Mouse (Mus musculus) limb, embryonic 14.5 days (tissue): ENCODE data around the gene Zswim3. TPM values are rescaled to one million over a fixed set of nuclear protein-coding genes. Genes with fewer than 3 reads are reported as not detected.
A peak's percentile ranks its signal among the peaks of the same experiment; 100 is the strongest.

Experiments used
- ATAC-seq: fragments of 200-750 bp; cut with Nextera tagmentation; 2 replicates; pipeline ENCODE4 v1.8.0; 2017; ENCODE audit warnings: low read depth, moderate number of reproducible peaks, moderate TSS enrichment; ENCODE audit not compliant: low FRiP score
- DNase-seq: peaks from one replicate; pipeline ENCODE4 v3.0.0-alpha.2; 2015; ENCODE audit warnings: low spot score
- H3K27ac ChIP-seq: fragments of 300-500 bp; sonication (generic); replicated peaks from 2 replicates; pipeline ENCODE4 v1.5.1; 2014; ENCODE audit warnings: low read depth, mild to moderate bottlenecking, low read length, moderate library complexity, mixed read lengths
- H3K27me3 ChIP-seq: fragments of 300-500 bp; sonication (generic); 2 replicates; pipeline ENCODE4 v1.6.1; 2014; ENCODE audit warnings: low read length, mixed read lengths; ENCODE audit not compliant: control insufficient read depth, insufficient read depth
- H3K36me3 ChIP-seq: fragments of 300-500 bp; sonication (generic); 2 replicates; pipeline ENCODE4 v1.6.1; 2014; ENCODE audit warnings: mild to moderate bottlenecking, low read length, moderate library complexity, mixed read lengths; ENCODE audit not compliant: control insufficient read depth, insufficient read depth
- H3K4me1 ChIP-seq: fragments of 300-500 bp; sonication (generic); 2 replicates; pipeline ENCODE4 v1.6.1; 2014; ENCODE audit warnings: antibody characterized with exemption, low read length, mixed read lengths; ENCODE audit not compliant: control insufficient read depth, insufficient read depth
- H3K4me2 ChIP-seq: fragments of 300-500 bp; sonication (generic); replicated peaks from 2 replicates; pipeline ENCODE4 v1.6.1; 2014; ENCODE audit warnings: low read depth, mild to moderate bottlenecking, low read length, moderate library complexity; ENCODE audit not compliant: severe bottlenecking
- H3K4me3 ChIP-seq: fragments of 300-500 bp; sonication (generic); replicated peaks from 2 replicates; pipeline ENCODE4 v1.5.1; 2014; ENCODE audit warnings: low read length
- H3K9ac ChIP-seq: fragments of 300-500 bp; sonication (generic); 2 replicates; pipeline ENCODE4 v1.6.1; 2014; ENCODE audit warnings: mild to moderate bottlenecking, low read depth, low read length, moderate library complexity; ENCODE audit not compliant: severe bottlenecking
- H3K9me3 ChIP-seq: fragments of 300-500 bp; sonication (generic); 2 replicates; pipeline ENCODE4 v1.6.1; 2016; ENCODE audit warnings: low read length; ENCODE audit not compliant: control insufficient read depth
- POLR2A ChIP-seq: fragments of 200-500 bp; IDR thresholded peaks from 2 replicates; pipeline ENCODE4 v1.8.0; 2012; ENCODE audit warnings: inconsistent platforms, mild to moderate bottlenecking, moderate library complexity, borderline replicate concordance; ENCODE audit not compliant: insufficient read depth, insufficient read length; ENCODE audit errors: extremely low read depth
- whole genome bisulfite sequencing: fragments of 180-500 bp; shearing (Covaris S2); extraction: QIAGEN DNeasy Blood & Tissue Kit; methylation state at CpG from one replicate; pipeline ENCODE4 v1.1.7; 2014; 5-methylcytosine and 5-hydroxymethylcytosine counted together
- polyA plus RNA-seq, 2 experiments: library from polyadenylated mRNA; depleted of rRNA in 1 of 2; stranded (reverse) in 1 of 2; unstranded in 1 of 2; fragments of >200 nt; fragmentation: Nextera tagmentation in 1 of 2; extraction: Ambion mirVana in 1 of 2; gene quantifications; 2 replicates each; pipeline versions ENCODE4 v1.2.1 to v1.2.3; 2012 to 2014

Zswim3 gene
- polyA plus RNA-seq, 2 experiments = 4.9 to 6.9 TPM

GRCm38 (mm10) chr2:164776801-164777200 lies 28.1 kb upstream of the Zswim3 start:
- no peak overlapping the region for H3K4me2 ChIP-seq
- H3K4me1 ChIP-seq = no peaks in the 10 kb centered on the region; the same call in 1 of the 2 replicates
- H3K27ac ChIP-seq = no peak overlapping the region
- no peaks in the 10 kb centered on the region for H3K9me3 ChIP-seq
- DNase-seq = no peak
- H3K4me3 ChIP-seq = no peak overlapping the region
- H3K9ac ChIP-seq = no peak overlapping the region
- WGBS = 58% methylated on average over 17 of the region's 17 CpGs
- H3K36me3 ChIP-seq = peaks cover 12% of the 10 kb centered on the region
- TF ChIP-seq POLR2A = no peak
- ATAC-seq = no peak
- no peaks in the 10 kb centered on the region for H3K27me3 ChIP-seq

DNA sequence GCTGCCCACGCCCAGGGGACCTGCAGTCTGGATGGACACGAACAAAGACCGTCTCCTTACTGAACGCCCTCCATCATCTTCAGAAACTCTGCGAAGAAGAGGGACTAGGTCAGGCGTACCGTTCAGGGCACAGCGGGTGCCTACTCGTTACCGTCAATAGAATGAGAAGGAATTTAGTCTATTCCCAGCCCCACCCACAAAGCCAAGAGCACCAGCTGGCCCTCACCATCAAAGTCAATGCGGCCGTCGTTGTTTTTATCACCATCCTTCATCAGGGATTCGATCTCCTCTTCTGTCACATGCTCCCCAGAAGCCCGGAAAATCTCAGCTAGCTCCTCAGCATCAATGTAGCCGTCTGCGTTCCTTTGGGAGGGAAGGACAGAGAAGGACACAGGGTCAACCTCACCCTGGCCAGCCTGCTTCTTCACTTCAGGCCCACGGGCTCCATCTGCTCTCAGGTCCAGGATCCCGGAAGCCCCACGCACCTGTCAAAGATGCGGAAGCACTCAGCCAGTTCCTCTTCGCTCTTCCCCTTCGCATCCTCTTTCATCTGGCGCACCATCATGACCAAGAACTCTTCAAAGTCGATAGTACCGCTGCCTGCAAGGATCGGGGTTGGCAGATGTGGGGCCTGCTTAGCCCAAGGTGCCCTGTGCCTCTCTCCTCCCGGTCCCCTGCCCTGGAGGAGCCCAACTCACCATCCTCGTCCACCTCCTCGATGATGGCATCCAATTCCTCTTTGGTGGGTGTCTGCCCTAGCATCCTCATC lies 27.5 kb upstream of the Zswim3 start:
- Histone ChIP-seq H3K9me3 (no peaks in the 10 kb centered on the region), H3K27ac (no peak overlapping the region), H3K36me3 (peaks cover 7% of the 10 kb centered on the region), H3K27me3 (no peaks in the 10 kb centered on the region), H3K4me3 (no peak overlapping the region), H3K4me1 (no peaks in the 10 kb centered on the region), H3K4me2 (no peak overlapping the region), H3K9ac (no peak overlapping the region)
- TF ChIP-seq POLR2A = no peak
- 80% methylated on average over 30 of the region's 30 CpGs for WGBS
- no peak for ATAC-seq
- DNase-seq = no peak

GRCm38 (mm10) chr2:164778015-164778287 lies 26.9 kb upstream of the Zswim3 start:
- Histone ChIP-seq H3K4me2 (no peak overlapping the region), H3K4me1 (no peaks in the 10 kb centered on the region), H3K27ac (no peak overlapping the region), H3K36me3 (peaks cover 4% of the 10 kb centered on the region), H3K9ac (no peak overlapping the region), H3K27me3 (no peaks in the 10 kb centered on the region), H3K9me3 (no peaks in the 10 kb centered on the region), H3K4me3 (no peak overlapping the region)
- WGBS = 94% methylated on average over 11 of the region's 11 CpGs
- ATAC-seq = no peak
- TF ChIP-seq POLR2A = no peak
- DNase-seq = no peak

GRCm38 (mm10) chr2:164778809-164779208 lies 26.1 kb upstream of the Zswim3 start:
- H3K9me3 ChIP-seq = no peaks in the 10 kb centered on the region
- ATAC-seq = no peak
- no peak overlapping the region for H3K9ac ChIP-seq
- WGBS = 83% methylated on average over 7 of the region's 7 CpGs
- no peaks in the 10 kb centered on the region; the same call in 1 of the 2 replicates for H3K36me3 ChIP-seq
- no peak overlapping the region for H3K4me3 ChIP-seq
- no peaks in the 10 kb centered on the region for H3K27me3 ChIP-seq
- H3K4me1 ChIP-seq = no peaks in the 10 kb centered on the region
- H3K27ac ChIP-seq = no peak overlapping the region
- no peak for TF ChIP-seq POLR2A
- no peak for DNase-seq
- H3K4me2 ChIP-seq = no peak overlapping the region

DNA sequence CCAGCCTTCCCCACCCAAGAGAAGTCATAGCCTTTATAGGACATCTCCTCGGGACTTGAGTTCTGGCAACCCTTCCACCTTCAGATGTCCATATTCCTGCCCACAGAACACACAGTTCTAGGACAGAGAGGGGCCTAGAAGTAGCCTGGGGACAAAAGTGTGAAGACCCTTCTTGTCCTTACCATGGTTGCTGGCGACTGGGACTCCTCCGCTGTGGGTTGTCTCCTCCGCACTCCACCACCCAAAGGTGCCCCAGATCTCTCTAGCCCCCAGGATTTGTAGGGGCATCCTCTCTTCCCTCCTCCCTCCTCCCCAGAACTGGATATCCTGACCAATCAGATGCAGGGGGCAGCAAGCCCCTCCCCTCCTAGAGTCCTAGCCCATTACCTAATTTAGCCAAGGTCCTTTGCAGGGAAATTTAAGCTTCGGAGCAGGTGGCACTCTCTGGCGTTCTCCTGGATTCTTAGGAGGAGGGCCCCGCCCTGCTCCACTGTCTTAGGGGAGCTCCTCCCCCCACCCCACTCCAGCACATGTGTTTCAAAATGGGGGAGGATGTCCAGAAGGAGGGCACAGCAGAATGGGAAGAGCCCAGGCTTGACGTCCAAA lies 25.3 kb upstream of the Zswim3 start, which contains the start of gene Tnnc2:
Gene Tnnc2 (minus strand): TSS at position 487 of the 606 bp plus-strand sequence.
- no peak within 1 kb of the TSS for H3K4me2 ChIP-seq

More for the DNA sequence above, 25.3 kb upstream of the Zswim3 start, which contains the start of gene Tnnc2:
- Histone ChIP-seq H3K27me3 (no peaks in the 10 kb centered on the region), H3K9me3 (no peaks in the 10 kb centered on the region), H3K4me1 (peaks cover under 1% of the 10 kb centered on the region; the same call in 1 of the 2 replicates), H3K36me3 (no peaks in the 10 kb centered on the region), H3K4me3 (no peak within 1 kb of the TSS), H3K27ac (no peak within 1 kb of the TSS), H3K9ac (no peak within 1 kb of the TSS)
- WGBS = 58% methylated on average over 8 of the region's 8 CpGs
- peak; percentile 27; the same call in 1 of the 2 replicates for ATAC-seq
- TF ChIP-seq POLR2A = no peak
- DNase-seq = no peak
